Mouse (Mus musculus) CD4-positive, CD25-positive, alpha-beta regulatory T cell, adult 4 months (primary cell): Measurements from ENCODE around the gene Cdh8. TPM values are rescaled to one million over a fixed set of nuclear protein-coding genes. Genes with fewer than 3 reads are reported as not detected.

ENCODE experiments used
- ATAC-seq: one replicate; pipeline ENCODE4 v1.8.0; 2017
- polyA plus RNA-seq, 2 experiments: library from polyadenylated mRNA; unstranded; fragments of 100-300 nt; shearing (Covaris generic); gene quantifications; one replicate each; pipeline ENCODE4 v1.2.1; 2017

Cdh8 gene
- not detected for polyA plus RNA-seq

- ATAC-seq = no peak
These were observed at the start of gene Cdh8 for GRCm38 (mm10) chr8:99415966-99416781. Gene Cdh8 (minus strand): TSS chr8:99416471.

GRCm38 (mm10) chr8:99446506-99446905 lies 30.2 kb upstream of the Cdh8 start:
- ATAC-seq = no peak

GRCm38 (mm10) chr8:99425901-99426300 lies 9.6 kb upstream of the Cdh8 start:
- ATAC-seq = no peak

GRCm38 (mm10) chr8:99421516-99421915 lies 5.2 kb upstream of the Cdh8 start:
- ATAC-seq = no peak

- ATAC-seq = no peak
These were observed 3.5 kb upstream of the Cdh8 start for GRCm38 (mm10) chr8:99419726-99420125.

GRCm38 (mm10) chr8:99417456-99417855 lies 1.2 kb upstream of the Cdh8 start:
- ATAC-seq = no peak

GRCm38 (mm10) chr8:99415076-99415965 lies 950 bp downstream of the Cdh8 start:
- no peak for ATAC-seq

- ATAC-seq = no peak
These were observed 1.8 kb downstream of the Cdh8 start for GRCm38 (mm10) chr8:99414483-99414921.

- ATAC-seq = no peak
These were observed 2.3 kb downstream of the Cdh8 start for GRCm38 (mm10) chr8:99413877-99414482.

- ATAC-seq = no peak
These were observed 22.4 kb downstream of the Cdh8 start for GRCm38 (mm10) chr8:99393908-99394307.

GRCm38 (mm10) chr8:99370104-99370503 lies 46.2 kb downstream of the Cdh8 start:
- ATAC-seq = no peak

GRCm38 (mm10) chr8:99369166-99369565 lies 47.1 kb downstream of the Cdh8 start:
- no peak for ATAC-seq

- ATAC-seq = no peak
These were observed 47.8 kb downstream of the Cdh8 start for GRCm38 (mm10) chr8:99368449-99368848.

GRCm38 (mm10) chr8:99353923-99354322 lies 62.3 kb downstream of the Cdh8 start:
- no peak for ATAC-seq

- no peak for ATAC-seq
These were observed 63.0 kb downstream of the Cdh8 start for GRCm38 (mm10) chr8:99353221-99353620.

GRCm38 (mm10) chr8:99349456-99349855 lies 66.8 kb downstream of the Cdh8 start:
- ATAC-seq = no peak

- no peak for ATAC-seq
These were observed 67.7 kb downstream of the Cdh8 start for GRCm38 (mm10) chr8:99348618-99349017.

GRCm38 (mm10) chr8:99339310-99339709 lies 77.0 kb downstream of the Cdh8 start:
- no peak for ATAC-seq

GRCm38 (mm10) chr8:99327559-99327958 lies 88.7 kb downstream of the Cdh8 start:
- ATAC-seq = no peak

GRCm38 (mm10) chr8:99314561-99314960 lies 101.7 kb downstream of the Cdh8 start:
- ATAC-seq = no peak

GRCm38 (mm10) chr8:99304184-99304583 lies 112.1 kb downstream of the Cdh8 start:
- ATAC-seq = no peak

- no peak for ATAC-seq
These were observed 126.1 kb downstream of the Cdh8 start for GRCm38 (mm10) chr8:99290201-99290600.

GRCm38 (mm10) chr8:99285103-99285502 lies 131.2 kb downstream of the Cdh8 start:
- ATAC-seq = no peak
